8 mouse cellular contexts compared by ENCODE assay signal in the genomic region with DNA sequence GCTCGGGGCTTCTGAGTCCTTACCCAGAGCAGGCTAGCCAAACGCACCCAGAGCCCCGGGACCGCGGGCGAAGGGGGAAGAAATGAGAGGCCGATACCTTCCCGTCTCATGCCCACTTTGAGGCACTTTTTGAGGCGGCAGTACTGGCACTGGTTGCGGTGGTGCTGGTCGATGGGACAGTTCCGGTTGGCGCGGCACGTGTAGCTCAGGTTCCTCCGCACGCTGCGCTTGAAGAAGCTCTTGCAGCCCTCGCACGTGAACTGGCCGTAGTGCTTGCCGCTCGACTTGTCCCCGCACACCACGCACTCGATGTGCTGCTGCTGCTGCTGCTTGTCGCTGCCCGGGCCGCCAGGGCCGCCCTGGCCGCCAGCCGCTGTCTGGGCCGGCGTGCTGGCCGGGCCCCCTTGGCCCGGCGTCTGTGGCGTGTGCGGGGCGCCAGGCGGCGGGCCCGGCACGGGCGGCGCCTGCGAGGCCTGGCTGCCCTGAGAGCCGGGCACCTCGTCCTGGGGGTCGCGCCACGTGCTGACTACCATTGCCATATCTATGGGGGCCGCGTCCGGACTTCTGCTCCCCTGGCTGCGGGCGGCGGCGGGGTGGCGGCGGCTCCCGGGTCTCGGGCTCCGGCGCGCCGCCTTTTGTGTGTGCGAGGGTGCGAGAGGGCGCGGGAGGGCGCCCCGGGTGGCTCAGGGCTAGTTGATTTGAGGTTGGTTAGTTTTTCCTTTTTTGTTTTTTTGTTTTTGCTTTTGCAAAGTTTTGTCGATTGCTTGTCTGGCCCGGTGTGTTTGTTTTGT. TPM values are rescaled to one million over a fixed set of nuclear protein-coding genes. Genes with fewer than 3 reads are reported as not detected.
A peak's percentile ranks its signal among the peaks of the same experiment; 100 is the strongest.
DNase-seq lines count a peak whose midpoint lies in the region; ATAC-seq and TF ChIP-seq lines count a peak whose summit lies in the region.

No protein-coding gene starts in this region.

- DNase-seq in adrenal gland, adult 2 months: peak; percentile 71
- no peak for DNase-seq in adrenal gland, postnatal 36 days
- DNase-seq in 3T3-L1 (ENCODE audit: low read depth, low spot score): peak; percentile 43
- peak; percentile 46 for DNase-seq in embryonic facial prominence, embryonic 14.5 days (ENCODE audit: low spot score)
- peak; percentile 32 for DNase-seq in hindbrain, postnatal 0 days (ENCODE audit: low spot score)
- DNase-seq in left cerebral cortex, adult 18-20 months (ENCODE audit: low spot score in 2 of 2): no peak

- peak overlapping the region; percentile 82 for H3K9ac ChIP-seq in embryonic facial prominence, embryonic 14.5 days (ENCODE audit: low read depth, low read length)
- H3K9ac ChIP-seq in hindbrain, postnatal 0 days (replicated peaks; ENCODE audit: low read length): peak overlapping the region; percentile 86
- H3K9ac ChIP-seq in liver, embryonic 15.5 days: peak overlapping the region; percentile 47
- peak overlapping the region; percentile 98 for H3K9ac ChIP-seq in stomach, embryonic 16.5 days (ENCODE audit: low read length)

- H3K27me3 ChIP-seq in embryonic facial prominence, embryonic 14.5 days (replicated peaks; ENCODE audit: control insufficient read depth, insufficient read depth, low read length): peaks cover 12% of the 10 kb centered on the region
- peaks cover 11% of the 10 kb centered on the region; the same call in 1 of the 2 replicates for H3K27me3 ChIP-seq in hindbrain, postnatal 0 days (ENCODE audit: insufficient read depth, low read length)
- H3K27me3 ChIP-seq in liver, embryonic 15.5 days: peaks cover 90% of the 10 kb centered on the region
- H3K27me3 ChIP-seq in stomach, embryonic 16.5 days (ENCODE audit: control insufficient read depth, insufficient read depth, low read length): no peaks in the 10 kb centered on the region

- H3K27ac ChIP-seq in embryonic facial prominence, embryonic 14.5 days (replicated peaks; ENCODE audit: low read depth, low read length): peak overlapping the region; percentile 98
- peak overlapping the region; percentile 96 for H3K27ac ChIP-seq in hindbrain, postnatal 0 days
- H3K27ac ChIP-seq in liver, embryonic 15.5 days (replicated peaks): peak overlapping the region; percentile 84
- H3K27ac ChIP-seq in stomach, embryonic 16.5 days (ENCODE audit: low read length): peak overlapping the region; percentile 99

- no peaks in the 10 kb centered on the region for H3K4me1 ChIP-seq in embryonic facial prominence, embryonic 14.5 days (ENCODE audit: control insufficient read depth, insufficient read depth, low read length)
- no peaks in the 10 kb centered on the region for H3K4me1 ChIP-seq in hindbrain, postnatal 0 days (ENCODE audit: insufficient read depth, low read length)
- H3K4me1 ChIP-seq in liver, embryonic 15.5 days (replicated peaks): peaks cover 9% of the 10 kb centered on the region
- peaks cover 9% of the 10 kb centered on the region for H3K4me1 ChIP-seq in stomach, embryonic 16.5 days (ENCODE audit: control insufficient read depth, insufficient read depth, low read length)

- H3K9me3 ChIP-seq in embryonic facial prominence, embryonic 14.5 days (ENCODE audit: control insufficient read depth, low read length): no peaks in the 10 kb centered on the region
- no peaks in the 10 kb centered on the region for H3K9me3 ChIP-seq in hindbrain, postnatal 0 days (ENCODE audit: low read length)
- no peaks in the 10 kb centered on the region for H3K9me3 ChIP-seq in liver, embryonic 15.5 days (replicated peaks)
- H3K9me3 ChIP-seq in stomach, embryonic 16.5 days (replicated peaks; ENCODE audit: control insufficient read depth, low read length): no peaks in the 10 kb centered on the region

- WGBS in embryonic facial prominence, embryonic 14.5 days: 0% methylated on average over 28 of the region's 75 CpGs
- 0% methylated on average over 75 of the region's 75 CpGs for WGBS in hindbrain, postnatal 0 days
- 1% methylated on average over 74 of the region's 75 CpGs for WGBS in liver, embryonic 15.5 days (ENCODE audit: insufficient replicate concordance)
- WGBS in stomach, embryonic 16.5 days: under 1% methylated on average over 71 of the region's 75 CpGs

- peak overlapping the region; percentile 61 for H3K4me3 ChIP-seq in embryonic facial prominence, embryonic 14.5 days (ENCODE audit: low read depth, low read length)
- H3K4me3 ChIP-seq in hindbrain, postnatal 0 days (ENCODE audit: low read length): peak overlapping the region; percentile 78
- H3K4me3 ChIP-seq in liver, embryonic 15.5 days (replicated peaks): peak overlapping the region; percentile 54
- peak overlapping the region; percentile 81 for H3K4me3 ChIP-seq in stomach, embryonic 16.5 days (replicated peaks; ENCODE audit: low read length)

- peak overlapping the region; percentile 86 for H3K4me2 ChIP-seq in embryonic facial prominence, embryonic 14.5 days (ENCODE audit: low read depth, low read length)
- peak overlapping the region; percentile 77 for H3K4me2 ChIP-seq in hindbrain, postnatal 0 days (ENCODE audit: low read depth, low read length)
- H3K4me2 ChIP-seq in liver, embryonic 15.5 days: peak overlapping the region; percentile 54
- peak overlapping the region; percentile 84 for H3K4me2 ChIP-seq in stomach, embryonic 16.5 days (ENCODE audit: low read depth, low read length)

- no peak for ATAC-seq in embryonic facial prominence, embryonic 14.5 days (ENCODE audit: low read depth)
- ATAC-seq in hindbrain, postnatal 0 days: no peak
- ATAC-seq in liver, embryonic 15.5 days (ENCODE audit: insufficient read depth): no peak
- no peak for ATAC-seq in stomach, embryonic 16.5 days (ENCODE audit: insufficient read depth, low FRiP score)

- H3K36me3 ChIP-seq in embryonic facial prominence, embryonic 14.5 days (ENCODE audit: control insufficient read depth, insufficient read depth, low read length): peaks cover 22% of the 10 kb centered on the region; the same call in 1 of the 2 replicates
- H3K36me3 ChIP-seq in hindbrain, postnatal 0 days (ENCODE audit: insufficient read depth, low read length): no peaks in the 10 kb centered on the region
- no peaks in the 10 kb centered on the region for H3K36me3 ChIP-seq in liver, embryonic 15.5 days (replicated peaks)
- no peaks in the 10 kb centered on the region for H3K36me3 ChIP-seq in stomach, embryonic 16.5 days (ENCODE audit: control insufficient read depth, insufficient read depth, low read length)

- TF ChIP-seq CTCF in hindbrain, postnatal 0 days (IDR thresholded peaks at IDR 0.05; ENCODE audit: low read depth): no peak

RNA-seq across cellular contexts. Expression of a gene that starts 6.5 kb away (rescaled TPM):
- total RNA-seq in adrenal gland, adult 2 months (2021): 100 to 1,000 TPM; 109 to 132 TPM
- 401 and 472 TPM in 2 replicates for polyA plus RNA-seq in adrenal gland, adult 2 months (2012; rRNA removed)
- total RNA-seq in adrenal gland, postnatal 36 days (2021): 100 to 1,000 TPM in 1 of 2 experiments, 10 to 100 TPM in 1; 99.5 to 128 TPM
- 51.4 and 55.5 TPM in 2 replicates for polyA plus RNA-seq in embryonic facial prominence, embryonic 14.5 days (2014; fragmentation: Nextera tagmentation; extraction: Ambion mirVana)
- total RNA-seq in hindbrain, postnatal 0 days (2014; rRNA removed): 33.2 and 43.1 TPM in 2 replicates
- 74.2 and 75.4 TPM in 2 replicates for polyA plus RNA-seq in hindbrain, postnatal 0 days (2015; fragmentation: Nextera tagmentation; extraction: Ambion mirVana)
- 6.5 and 6.7 TPM in 2 replicates for polyA plus RNA-seq in liver, embryonic 15.5 days (2015; fragmentation: Nextera tagmentation; extraction: Ambion mirVana)
- polyA plus RNA-seq in stomach, embryonic 16.5 days (2015; fragmentation: Nextera tagmentation; extraction: Ambion mirVana): 52.5 and 64.6 TPM in 2 replicates
- total RNA-seq in left cerebral cortex, adult 18-20 months (2021): 10 to 100 TPM; 35.3 to 42.7 TPM

Comparison
In these comparisons a context has a peak if more than half of its experiments do, and no peak if none do; other contexts are left out.
1. DNase-seq: peak in adrenal gland, adult 2 months (single experiment), 3T3-L1 (single experiment), embryonic facial prominence, embryonic 14.5 days (single experiment) and hindbrain, postnatal 0 days (single experiment); none in adrenal gland, postnatal 36 days (0 of 2) and left cerebral cortex, adult 18-20 months (0 of 2).
2. H3K9ac ChIP-seq: peak in every context shown above with its lines; median percentile 98 in stomach, embryonic 16.5 days; 86 in hindbrain, postnatal 0 days; 82 in embryonic facial prominence, embryonic 14.5 days; 47 in liver, embryonic 15.5 days.
3. Peak in every context shown above with its lines, with median percentiles within 50 percentile points of each other: H3K27ac ChIP-seq, H3K4me2 ChIP-seq and H3K4me3 ChIP-seq.